Comparison of ENCODE assay signal across 7 mouse cellular contexts in genomic region chr7:127026161-127026600, GRCm38 (mm10). TPM values are rescaled to one million over a fixed set of nuclear protein-coding genes. Genes with fewer than 3 reads are reported as not detected.
DNase-seq lines count a peak whose midpoint lies in the region; ATAC-seq and TF ChIP-seq lines count a peak whose summit lies in the region.

No protein-coding gene starts in this region.

- H3K27ac ChIP-seq in embryonic facial prominence, embryonic 15.5 days (replicated peaks) = peak overlapping the region; percentile 98

- no peak for TF ChIP-seq CTCF in G1E (IDR thresholded peaks at IDR 0.05; ENCODE audit: low read depth, low read length)

- peak overlapping the region; percentile 77 for H3K4me3 ChIP-seq in G1E (ENCODE audit: low read depth, low read length)
- peak overlapping the region; percentile 85 for H3K4me3 ChIP-seq in embryonic facial prominence, embryonic 15.5 days (replicated peaks)

- no peaks in the 10 kb centered on the region for H3K9me3 ChIP-seq in G1E (replicated peaks)
- H3K9me3 ChIP-seq in embryonic facial prominence, embryonic 15.5 days (replicated peaks) = no peaks in the 10 kb centered on the region

- WGBS in embryonic facial prominence, embryonic 15.5 days = 0% methylated on average over 28 of the region's 48 CpGs

- H3K4me2 ChIP-seq in embryonic facial prominence, embryonic 15.5 days (replicated peaks) = peak overlapping the region; percentile 70

- no peak for ATAC-seq in G1E (ENCODE audit: extremely low read depth, insufficient number of reproducible peaks, low FRiP score, poor library complexity, severe bottlenecking)
- ATAC-seq in embryonic facial prominence, embryonic 15.5 days (ENCODE audit: insufficient number of reproducible peaks, low FRiP score, low TSS enrichment, low read depth) = peak; percentile 16
- ATAC-seq in megakaryocyte progenitor cell, adult 5-6 weeks (replicated peaks; ENCODE audit: poor library complexity) = 0 out of 2 replicates have a peak, but pooled peaks have one; percentile 6

- H3K27me3 ChIP-seq in G1E (ENCODE audit: insufficient read depth, low read length) = no peaks in the 10 kb centered on the region
- no peaks in the 10 kb centered on the region for H3K27me3 ChIP-seq in embryonic facial prominence, embryonic 15.5 days

- H3K9ac ChIP-seq in embryonic facial prominence, embryonic 15.5 days = peak overlapping the region; percentile 96

- DNase-seq in G1E (ENCODE audit: low spot score) = peak; percentile 80
- peak; percentile 59 to 80 for DNase-seq in adrenal gland, postnatal 36 days
- peak; percentile 46 for DNase-seq in heart, postnatal 25 days (ENCODE audit: low spot score)
- peak; percentile 43 to 45 for DNase-seq in left cerebral cortex, postnatal 14 days (ENCODE audit: low spot score in 2 of 2)
- peak; percentile 70 to 73 for DNase-seq in spleen, postnatal 36 days (ENCODE audit: low spot score in 2 of 2)

- peaks cover 74% of the 10 kb centered on the region for H3K4me1 ChIP-seq in G1E (ENCODE audit: insufficient read depth, low read depth, low read length)
- H3K4me1 ChIP-seq in embryonic facial prominence, embryonic 15.5 days = peaks cover 48% of the 10 kb centered on the region

- peaks cover 82% of the 10 kb centered on the region for H3K36me3 ChIP-seq in G1E (replicated peaks)
- peaks cover 45% of the 10 kb centered on the region for H3K36me3 ChIP-seq in embryonic facial prominence, embryonic 15.5 days

- intact Hi-C loops in heart, postnatal 25 days (cut with DNase I) = loop anchor here (5.0 kb wide), 1 partner anchor 204 kb away; no protein-coding TSS in a partner anchor
- intact Hi-C loops in left cerebral cortex, postnatal 14 days (cut with DNase I) = loop anchor here (5.0 kb wide), 1 partner anchor 144 kb away; the partner anchor contains the start of gene Taok2

RNA-seq across cellular contexts. Expression of gene Maz, which starts 0.7 kb away (rescaled TPM):
- total RNA-seq in G1E (2014; fragmentation: Nextera tagmentation) = 122 and 130 TPM in 2 replicates
- total RNA-seq in G1E (2017) = 81.3 and 113 TPM in 2 replicates
- 641 and 824 TPM in 2 replicates for polyA plus RNA-seq in G1E (2012)
- 100 to 1,000 TPM; 120 to 126 TPM for total RNA-seq in adrenal gland, postnatal 36 days (2021)
- polyA plus RNA-seq in embryonic facial prominence, embryonic 15.5 days (2015; fragmentation: Nextera tagmentation; extraction: Ambion mirVana) = 75.2 and 79.8 TPM in 2 replicates
- total RNA-seq in heart, postnatal 25 days (2021) = 10 to 100 TPM; 66.7 to 69.1 TPM
- 100 to 1,000 TPM; 260 to 271 TPM for total RNA-seq in left cerebral cortex, postnatal 14 days (2021)
- 93.4 and 103 TPM in 2 replicates for total RNA-seq in megakaryocyte progenitor cell, adult 5-6 weeks (2015)
- total RNA-seq in megakaryocyte progenitor cell, adult 5-6 weeks (2017) = 64.2 and 64.5 TPM in 2 replicates

RNA-seq across cellular contexts. Expression of gene Prrt2, which starts 5.2 kb away (rescaled TPM):
- total RNA-seq in G1E (2014; fragmentation: Nextera tagmentation) (6.4 and 13.6 TPM in 2 replicates), G1E (2017) (0.35 TPM in 1 of 2 replicates, not detected in the other)
- polyA plus RNA-seq in G1E (2012) = 1.5 and 2.0 TPM in 2 replicates
- 1 to 10 TPM; 1.9 to 2.9 TPM for total RNA-seq in adrenal gland, postnatal 36 days (2021)
- polyA plus RNA-seq in embryonic facial prominence, embryonic 15.5 days (2015; fragmentation: Nextera tagmentation; extraction: Ambion mirVana) = 18.9 and 21.9 TPM in 2 replicates
- total RNA-seq in heart, postnatal 25 days (2021) = 1 to 10 TPM in 1 of 2 experiments, under 1 TPM in 1; 0.60 to 1.2 TPM
- total RNA-seq in left cerebral cortex, postnatal 14 days (2021) = 100 to 1,000 TPM; 165 to 186 TPM
- total RNA-seq in megakaryocyte progenitor cell, adult 5-6 weeks (2015) = 0.74 and 1.1 TPM in 2 replicates
- 0.44 TPM in 1 of 2 replicates, not detected in the other for total RNA-seq in megakaryocyte progenitor cell, adult 5-6 weeks (2017)

RNA-seq across cellular contexts. Expression of gene Gm42742, which starts 5.3 kb away (rescaled TPM):
- 21.4 and 35.9 TPM in 2 replicates for total RNA-seq in G1E (2014; fragmentation: Nextera tagmentation)
- total RNA-seq in G1E (2017) = 0.93 and 9.2 TPM in 2 replicates
- polyA plus RNA-seq in G1E (2012) = 128 and 159 TPM in 2 replicates
- 10 to 100 TPM; 28.9 to 29.6 TPM for total RNA-seq in adrenal gland, postnatal 36 days (2021)
- polyA plus RNA-seq in embryonic facial prominence, embryonic 15.5 days (2015; fragmentation: Nextera tagmentation; extraction: Ambion mirVana) = 55.0 and 78.2 TPM in 2 replicates
- total RNA-seq in heart, postnatal 25 days (2021) = 10 to 100 TPM; 21.5 to 22.6 TPM
- 10 to 100 TPM; 33.6 to 43.7 TPM for total RNA-seq in left cerebral cortex, postnatal 14 days (2021)
- 0.69 TPM in 1 of 2 replicates, not detected in the other for total RNA-seq in megakaryocyte progenitor cell, adult 5-6 weeks (2015)
- total RNA-seq in megakaryocyte progenitor cell, adult 5-6 weeks (2017) = 0.21 and 3.7 TPM in 2 replicates

RNA-seq across cellular contexts. Expression of gene Pagr1a, which starts 9.0 kb away (rescaled TPM):
- total RNA-seq in G1E (2014; fragmentation: Nextera tagmentation) (36.2 and 40.1 TPM in 2 replicates), G1E (2017) (46.5 and 51.2 TPM in 2 replicates)
- 30.4 and 56.1 TPM in 2 replicates for polyA plus RNA-seq in G1E (2012)
- 10 to 100 TPM in 1 of 2 experiments, 1 to 10 TPM in 1; 4.4 to 15.1 TPM for total RNA-seq in adrenal gland, postnatal 36 days (2021)
- 40.9 and 73.0 TPM in 2 replicates for polyA plus RNA-seq in embryonic facial prominence, embryonic 15.5 days (2015; fragmentation: Nextera tagmentation; extraction: Ambion mirVana)
- total RNA-seq in heart, postnatal 25 days (2021) = 10 to 100 TPM; 12.5 to 12.9 TPM
- total RNA-seq in left cerebral cortex, postnatal 14 days (2021) = 10 to 100 TPM; 14.5 to 19.3 TPM
- total RNA-seq in megakaryocyte progenitor cell, adult 5-6 weeks (2015) = 44.2 and 55.4 TPM in 2 replicates
- total RNA-seq in megakaryocyte progenitor cell, adult 5-6 weeks (2017) = 39.8 and 48.1 TPM in 2 replicates

RNA-seq across cellular contexts. Expression of gene Pagr1b, which starts 9.9 kb away (rescaled TPM):
- total RNA-seq in G1E (2014; fragmentation: Nextera tagmentation) = not detected in 2 replicates
- 1.0 TPM in 1 of 2 replicates, not detected in the other for total RNA-seq in G1E (2017)
- 4.6 and 6.2 TPM in 2 replicates for polyA plus RNA-seq in G1E (2012)
- 1 to 10 TPM in 1 of 2 experiments, not detected in 1; 3.0 TPM for total RNA-seq in adrenal gland, postnatal 36 days (2021)
- 0.33 and 0.43 TPM in 2 replicates for polyA plus RNA-seq in embryonic facial prominence, embryonic 15.5 days (2015; fragmentation: Nextera tagmentation; extraction: Ambion mirVana)
- total RNA-seq in heart, postnatal 25 days (2021) = 1 to 10 TPM in 1 of 2 experiments, not detected in 1; 1.7 TPM
- not detected for total RNA-seq in left cerebral cortex, postnatal 14 days (2021)
- not detected in 2 replicates for total RNA-seq in megakaryocyte progenitor cell, adult 5-6 weeks (2015)
- not detected in 2 replicates for total RNA-seq in megakaryocyte progenitor cell, adult 5-6 weeks (2017)

Comparison
In these comparisons a context has a peak if more than half of its experiments do, and no peak if none do; other contexts are left out.
1. RNA of gene Prrt2, which starts 5.2 kb away (total RNA-seq): 165 to 186 TPM in left cerebral cortex, postnatal 14 days; 0.35 to 13.6 TPM in G1E, 1.9 to 2.9 TPM in adrenal gland, postnatal 36 days, 0.60 to 1.2 TPM in heart, postnatal 25 days and 0.44 to 1.1 TPM in megakaryocyte progenitor cell, adult 5-6 weeks; every median in the first group is over 10 times any median in the second.
2. Peak in every context shown above with its lines, with median percentiles within 50 percentile points of each other: DNase-seq.